Mouse (Mus musculus) c-Kit-positive CD71-negative TER-119-negative erythroid progenitor cells, embryonic 14.5 days (primary cell): ENCODE results near the gene Zfp580.
"Not testable (repeated sequence)": the region's sequence is repeated elsewhere in the genome, so short reads cannot be mapped to it uniquely, and the experiment has no call there.

Experiments used
- DNase-seq: peaks from one replicate; pipeline ENCODE4 v3.0.0-alpha.2; 2013; ENCODE audit warnings: low read depth

The Zfp580 gene

GRCm38 (mm10) chr7:5064886-5065285 lies 13.5 kb downstream of the Zfp580 start:
- no peak for DNase-seq

- no peak for DNase-seq
Measured at GRCm38 (mm10) chr7:5073586-5073985, 22.2 kb downstream of the Zfp580 start.

DNA sequence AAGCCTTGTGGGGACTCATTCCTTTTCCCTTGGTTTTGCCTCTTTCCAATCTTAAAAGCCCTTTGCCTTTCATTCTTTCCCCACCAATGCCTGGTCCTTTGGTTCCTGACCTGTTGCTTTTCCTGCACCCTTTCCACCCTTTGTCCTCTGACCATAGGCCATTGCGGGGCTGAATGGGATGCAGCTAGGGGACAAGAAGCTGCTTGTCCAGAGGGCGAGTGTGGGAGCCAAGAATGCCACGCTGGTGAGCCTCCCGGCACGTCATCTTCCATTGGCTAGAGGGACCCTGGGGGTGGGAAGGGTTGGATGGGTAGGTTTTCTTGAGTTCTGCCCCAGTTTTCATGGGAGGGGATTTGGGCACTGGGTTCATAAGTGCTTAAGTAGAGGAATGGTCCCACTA lies 23.6 kb downstream of the Zfp580 start:
- DNase-seq, result no peak

GRCm38 (mm10) chr7:5076931-5077330 lies 25.6 kb downstream of the Zfp580 start:
- DNase-seq, result no peak

DNA sequence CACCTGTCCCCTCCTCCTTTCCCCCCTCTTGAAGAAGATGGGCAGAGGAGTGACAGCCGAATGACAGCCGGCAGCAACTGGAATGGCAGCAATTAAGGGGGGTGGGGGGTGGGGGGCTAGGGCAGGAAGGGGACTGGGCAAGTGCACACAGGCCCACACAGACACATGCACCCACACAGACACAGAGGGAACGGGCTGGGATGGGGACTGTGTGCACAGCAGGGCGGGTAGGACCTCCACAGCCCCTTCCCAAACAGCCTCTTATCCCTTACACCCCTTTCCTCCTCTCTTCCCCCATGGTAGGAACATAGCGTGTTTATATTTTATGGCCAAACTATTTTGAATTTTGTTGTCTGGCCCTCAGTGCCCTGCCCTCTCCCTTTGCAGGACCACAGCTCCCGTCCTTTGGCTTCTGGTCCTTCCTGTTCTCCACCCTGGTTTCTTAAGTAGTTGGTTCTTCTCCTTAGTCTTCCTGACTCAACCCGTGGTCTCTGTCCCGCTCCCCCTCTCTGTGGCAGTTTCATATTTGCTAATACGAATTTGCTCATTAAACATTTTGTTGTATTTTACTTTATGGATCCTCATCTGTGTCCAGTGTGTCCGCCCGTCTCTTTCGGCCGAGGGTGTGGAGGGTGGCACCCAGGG lies 28.1 kb downstream of the Zfp580 start:
- not testable (repeated sequence) for DNase-seq

GRCm38 (mm10) chr7:5080010-5080751 lies 28.8 kb downstream of the Zfp580 start, which contains the start of gene Epn1:
TSS of gene Epn1 (plus strand) at chr7:5080235.
- DNase-seq, result peak; percentile 91

DNA sequence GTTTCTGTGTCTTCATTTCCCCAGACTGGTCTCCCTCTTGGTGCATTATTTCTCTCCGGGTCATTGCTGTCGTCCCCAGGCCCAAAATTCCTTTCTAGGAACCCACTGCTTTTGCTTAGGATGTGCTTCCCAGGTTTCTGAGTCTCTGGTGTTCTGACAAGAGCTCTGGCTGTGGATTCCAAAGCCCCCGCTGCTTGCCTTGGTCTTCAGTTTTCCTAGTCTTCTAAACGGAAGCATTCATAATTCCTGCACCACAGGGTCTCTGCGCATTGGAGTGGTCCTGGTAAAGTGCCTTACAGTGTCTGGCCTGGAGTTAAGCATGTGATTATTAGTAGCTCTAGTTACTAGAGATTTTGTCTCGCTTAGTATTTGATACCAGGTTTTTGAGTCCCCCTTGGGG lies 29.5 kb downstream of the Zfp580 start:
- no peak for DNase-seq

- DNase-seq, result no peak
Measured at GRCm38 (mm10) chr7:5081241-5081640, 29.9 kb downstream of the Zfp580 start.

DNA sequence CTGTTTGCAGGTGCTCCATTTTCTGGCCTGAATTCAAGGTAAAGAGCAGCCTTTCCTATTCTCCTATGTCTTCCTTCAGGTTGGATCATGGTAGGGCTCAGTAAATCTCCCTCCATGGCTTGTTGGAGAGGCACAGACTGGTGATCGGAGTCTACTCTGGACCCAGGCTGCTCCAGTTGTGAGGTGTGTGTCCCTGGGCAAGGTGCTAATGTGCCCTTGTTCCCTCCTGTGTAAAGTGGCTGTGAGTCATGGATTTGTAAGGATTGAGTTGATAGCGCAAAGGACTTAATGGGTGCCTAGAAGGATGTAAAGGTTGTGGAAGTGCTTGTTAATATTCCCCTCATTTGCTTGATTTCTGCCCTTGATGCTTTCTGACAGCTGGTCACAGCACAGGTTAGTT lies 30.6 kb downstream of the Zfp580 start:
- no peak for DNase-seq

DNA sequence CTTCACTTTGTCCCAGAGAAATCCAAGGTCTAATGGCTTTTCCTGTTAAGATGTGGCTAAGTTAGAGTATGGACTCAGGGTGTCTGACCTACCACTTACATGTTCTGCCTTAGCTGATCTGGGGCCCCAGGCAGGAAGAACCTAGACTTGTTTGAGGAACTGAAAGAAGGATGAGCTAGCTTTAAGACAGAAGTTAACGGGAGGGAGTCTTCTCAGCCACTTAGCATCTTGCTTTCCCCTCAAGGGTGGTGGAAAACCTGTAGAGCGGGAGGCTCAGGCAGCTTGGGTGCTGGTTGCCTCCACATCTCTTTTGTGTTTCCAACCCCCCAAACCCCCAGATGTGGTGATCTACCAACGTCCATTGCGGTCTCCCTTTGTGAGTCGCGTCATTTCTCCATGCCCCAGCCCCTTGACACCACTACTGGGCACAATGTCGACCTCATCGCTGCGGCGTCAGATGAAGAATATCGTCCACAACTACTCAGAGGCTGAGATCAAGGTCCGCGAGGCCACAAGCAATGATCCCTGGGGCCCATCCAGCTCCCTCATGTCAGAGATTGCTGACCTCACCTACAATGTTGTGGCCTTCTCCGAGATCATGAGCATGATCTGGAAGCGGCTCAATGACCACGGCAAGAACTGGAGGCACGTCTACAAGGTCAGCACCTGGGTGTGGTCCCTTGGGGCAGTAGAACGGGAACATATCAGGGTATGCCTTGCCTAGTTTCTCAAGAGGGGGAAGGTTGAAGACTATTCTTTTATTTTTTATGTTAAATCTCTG lies 32.2 kb downstream of the Zfp580 start:
- no peak for DNase-seq

DNA sequence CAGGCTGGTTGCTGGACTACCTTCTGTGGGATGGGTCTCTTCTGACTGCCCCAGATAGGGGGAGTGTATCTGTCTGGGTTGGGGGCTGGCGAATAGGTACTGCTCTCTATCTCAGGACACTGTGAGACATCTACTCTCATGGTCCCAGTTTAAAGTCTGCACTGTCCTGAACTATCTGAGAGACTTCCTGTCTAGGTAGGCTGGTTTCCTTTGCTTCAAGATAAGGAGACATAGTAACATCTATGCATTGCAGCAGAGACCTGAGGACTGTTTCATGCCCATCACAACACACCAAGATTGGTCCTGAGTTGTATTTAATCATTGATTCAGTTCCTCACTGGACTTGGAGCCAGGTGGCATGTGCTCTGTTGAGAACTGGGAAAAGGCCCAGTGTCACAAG lies 34.2 kb downstream of the Zfp580 start:
- no peak for DNase-seq

GRCm38 (mm10) chr7:5086921-5087440 lies 35.6 kb downstream of the Zfp580 start:
- no peak for DNase-seq

- no peak for DNase-seq
Measured at GRCm38 (mm10) chr7:5087886-5088285, 36.5 kb downstream of the Zfp580 start.

GRCm38 (mm10) chr7:5089853-5090252 lies 38.5 kb downstream of the Zfp580 start:
- no peak for DNase-seq

GRCm38 (mm10) chr7:5091008-5091728 lies 39.8 kb downstream of the Zfp580 start:
- no peak for DNase-seq

GRCm38 (mm10) chr7:5092381-5092780 lies 41.0 kb downstream of the Zfp580 start:
- DNase-seq, result no peak

DNA sequence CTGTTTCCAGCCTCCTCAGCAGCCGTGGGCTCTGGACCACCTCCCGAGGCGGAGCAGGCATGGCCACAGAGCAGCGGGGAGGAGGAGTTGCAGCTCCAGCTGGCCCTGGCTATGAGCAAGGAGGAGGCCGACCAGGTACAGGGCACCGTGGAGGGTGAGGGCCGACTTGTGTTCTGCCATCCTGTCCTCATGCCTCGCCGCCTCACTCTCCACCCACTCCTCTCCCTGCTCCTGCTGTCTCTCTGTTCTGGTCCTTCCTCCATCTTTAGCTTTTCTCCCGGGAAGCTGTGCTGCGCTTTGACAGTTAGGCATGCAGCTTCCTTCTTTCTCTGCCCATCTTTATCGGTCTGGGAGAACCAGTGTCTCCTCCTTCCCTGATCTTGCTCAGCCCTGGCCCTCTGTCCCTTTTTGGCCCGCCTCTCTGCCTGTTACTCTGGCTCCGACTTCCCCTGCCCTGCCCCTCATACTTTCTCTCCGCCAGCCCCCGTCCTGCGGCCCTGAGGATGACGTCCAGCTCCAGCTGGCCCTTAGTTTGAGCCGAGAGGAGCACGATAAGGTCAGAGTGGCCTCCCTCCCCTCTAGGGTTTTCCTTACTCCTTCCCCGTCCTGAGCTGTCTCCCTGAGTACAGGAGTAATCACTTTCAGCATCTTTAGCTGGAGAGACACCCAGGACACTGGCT lies 41.6 kb downstream of the Zfp580 start:
- DNase-seq, result no peak

DNA sequence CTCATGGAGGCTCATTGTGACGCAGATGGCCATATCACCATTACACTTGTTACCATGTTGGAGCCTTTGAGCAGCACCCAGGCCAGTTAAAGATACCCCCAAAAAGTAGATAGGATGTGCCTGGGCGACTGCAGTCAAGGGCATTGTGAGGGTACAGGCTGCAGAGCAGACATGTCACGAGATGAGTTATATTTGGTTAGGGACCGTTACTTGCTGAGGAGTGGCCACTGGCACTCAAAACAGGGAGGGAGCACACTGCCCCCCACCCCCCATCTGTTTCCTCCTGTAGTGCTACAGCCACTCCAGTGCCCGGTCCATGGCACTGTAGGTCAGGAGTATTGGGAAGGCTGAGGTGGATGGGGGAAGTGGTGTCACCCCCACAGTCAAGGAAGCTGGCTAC lies 47.4 kb downstream of the Zfp580 start:
- DNase-seq, result no peak

GRCm38 (mm10) chr7:5099796-5100195 lies 48.5 kb downstream of the Zfp580 start:
- DNase-seq, result no peak

- DNase-seq, result no peak
Measured at GRCm38 (mm10) chr7:5101066-5101663, 49.8 kb downstream of the Zfp580 start.

- no peak for DNase-seq
Measured at GRCm38 (mm10) chr7:5102564-5102963, 51.2 kb downstream of the Zfp580 start.
